Mouse (Mus musculus): ENCODE measurements around the gene Hs1bp3. TPM values are rescaled to one million over a fixed set of nuclear protein-coding genes. Genes with fewer than 3 reads are reported as not detected.

The Hs1bp3 gene
- total RNA-seq, 4 experiments from 2014 or later: 16.4 to 20.0 (median 18.7) TPM

DNA sequence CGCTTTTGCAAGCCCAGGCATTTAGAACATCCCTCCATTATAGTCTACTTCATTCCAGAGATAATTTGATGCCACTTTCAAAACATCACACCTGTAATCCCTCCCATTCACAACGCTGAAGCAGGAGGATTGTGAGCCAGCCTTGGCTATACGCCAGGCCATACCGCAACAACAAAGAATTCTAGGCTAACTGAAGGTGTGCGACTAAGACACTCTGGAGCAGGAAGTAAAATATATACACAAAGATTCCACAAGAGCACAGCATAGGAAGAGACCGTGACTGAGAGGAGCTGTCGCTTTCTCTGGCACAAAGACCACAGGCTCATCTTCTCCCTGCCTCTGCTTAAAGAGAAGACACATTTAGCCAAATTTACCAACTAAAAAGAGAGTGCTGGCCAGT is 49.2 kb downstream of the Hs1bp3 start:
- DNase-seq (ENCODE audit: low spot score in 2 of 2): no peak

DNA sequence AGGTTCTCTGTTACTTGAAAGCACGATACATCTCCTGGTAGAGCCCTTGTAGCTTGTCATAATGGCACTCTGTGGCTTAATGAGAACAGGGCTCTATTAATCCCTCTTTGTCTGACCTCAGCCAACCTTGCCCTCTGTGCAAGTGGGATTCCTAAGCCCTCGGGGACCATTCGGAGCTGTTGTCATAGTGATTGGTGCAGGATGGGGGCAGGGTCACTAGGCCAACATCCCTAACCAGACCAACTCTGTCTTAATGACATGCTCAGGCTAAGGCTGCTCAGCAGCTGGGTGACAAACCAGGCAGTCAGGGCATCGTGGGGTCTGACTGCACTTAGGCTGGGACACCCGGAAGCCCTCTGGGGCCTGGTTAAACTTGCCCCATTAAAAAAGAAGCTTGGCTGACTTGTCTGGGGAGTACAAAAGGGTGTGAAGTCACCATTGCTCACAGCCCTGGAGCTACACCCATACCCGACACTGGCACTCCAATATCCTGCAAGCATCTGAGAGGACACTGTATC is 51.1 kb downstream of the Hs1bp3 start:
- DNase-seq (ENCODE audit: low spot score in 2 of 2): peak; percentile 56 to 80

- DNase-seq (ENCODE audit: low spot score in 2 of 2): no peak
These were observed 52.1 kb downstream of the Hs1bp3 start for GRCm38 (mm10) chr12:8365336-8365735.

DNA sequence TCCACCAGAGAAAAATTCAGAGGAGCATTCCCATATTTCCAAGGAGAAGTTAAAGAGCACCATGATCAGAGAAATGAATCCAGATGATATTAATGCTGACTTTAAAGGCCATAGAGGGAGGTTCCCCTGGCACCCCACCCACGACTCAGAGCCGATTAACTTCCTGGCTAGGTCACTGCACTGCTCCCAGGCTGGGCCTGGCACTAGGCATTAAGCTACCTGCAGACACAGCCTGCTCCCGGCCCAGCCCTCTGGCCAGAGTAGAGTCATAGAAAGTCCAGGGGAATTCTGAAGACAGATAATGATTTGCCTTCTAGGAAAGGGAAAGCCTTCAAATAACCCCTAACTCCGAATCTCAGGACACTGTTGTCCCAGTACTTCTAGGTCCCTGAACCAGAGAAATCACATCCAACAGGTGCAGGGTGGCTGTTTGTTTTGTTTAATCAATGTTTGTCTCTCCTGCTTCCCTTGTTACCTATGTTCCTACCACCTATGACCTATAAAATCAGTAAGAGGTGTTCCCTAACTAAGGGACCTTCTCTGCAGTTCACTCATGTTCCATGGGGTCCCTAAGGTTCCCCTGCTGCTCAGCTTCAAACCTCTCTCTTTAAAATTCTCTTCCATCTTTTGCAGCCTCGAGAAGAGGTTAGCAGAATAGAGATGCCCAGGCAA is 52.8 kb downstream of the Hs1bp3 start:
- DNase-seq (ENCODE audit: low spot score in 2 of 2): no peak

- no peak for DNase-seq (ENCODE audit: low spot score in 2 of 2)
These were observed 53.5 kb downstream of the Hs1bp3 start for GRCm38 (mm10) chr12:8366688-8367087.

GRCm38 (mm10) chr12:8371746-8372510 is 58.7 kb downstream of the Hs1bp3 start:
- DNase-seq (ENCODE audit: low spot score in 2 of 2): no peak

DNA sequence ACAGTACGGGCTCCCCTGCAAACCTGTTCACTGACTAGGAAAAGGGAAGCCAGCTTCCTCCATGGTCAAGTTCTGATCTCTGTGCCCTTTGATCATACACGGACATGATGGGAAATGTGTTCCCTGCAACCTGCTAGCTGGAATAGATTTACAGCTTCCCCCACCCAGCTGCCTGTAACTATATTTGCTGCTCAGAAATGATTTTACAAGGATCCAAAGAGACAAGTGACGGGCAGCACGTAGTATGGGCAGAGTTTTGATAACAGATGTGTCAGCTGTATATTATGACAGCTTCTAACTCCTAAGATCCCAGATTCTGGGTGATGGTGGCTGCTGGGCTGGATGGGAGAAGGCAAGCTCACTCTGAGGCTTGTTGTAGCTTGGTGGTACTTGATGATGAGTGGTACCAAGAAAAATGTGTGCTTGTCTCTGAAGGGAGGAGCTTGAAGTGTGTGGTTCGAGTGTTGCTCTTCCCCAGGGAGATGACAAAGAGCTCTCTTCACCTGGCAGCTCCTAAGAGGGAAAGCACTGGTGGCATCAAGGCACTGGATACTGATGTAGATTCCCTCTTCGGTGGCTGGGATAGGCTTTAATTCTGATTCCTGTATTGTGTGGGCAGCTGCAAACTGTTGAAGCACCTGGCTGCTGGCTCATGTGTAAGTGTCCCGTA is 59.4 kb downstream of the Hs1bp3 start:
- no peak for DNase-seq (ENCODE audit: low spot score in 2 of 2)

GRCm38 (mm10) chr12:8373741-8374140 is 60.5 kb downstream of the Hs1bp3 start:
- DNase-seq (ENCODE audit: low spot score in 2 of 2): no peak

DNA sequence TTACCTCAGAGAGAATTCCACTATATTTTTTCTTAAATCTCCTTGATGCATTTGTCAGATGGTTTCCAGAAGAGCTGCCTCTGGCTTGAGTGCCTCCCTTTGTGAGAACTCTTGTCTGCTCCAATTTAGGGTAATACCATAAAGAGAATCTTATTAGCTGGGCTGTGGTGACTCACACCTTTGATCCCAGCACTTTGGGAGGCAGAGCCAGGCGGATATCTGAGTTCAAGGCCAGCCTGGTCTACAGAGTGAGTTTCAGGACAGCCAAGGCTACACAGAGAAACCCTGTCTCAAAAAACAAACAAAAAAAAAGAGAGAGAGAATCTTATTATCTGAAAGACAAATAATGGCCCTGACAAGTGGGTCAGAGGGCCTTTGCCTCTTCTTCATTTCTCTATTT is 63.9 kb downstream of the Hs1bp3 start:
- DNase-seq (ENCODE audit: low spot score in 2 of 2): no peak

DNA sequence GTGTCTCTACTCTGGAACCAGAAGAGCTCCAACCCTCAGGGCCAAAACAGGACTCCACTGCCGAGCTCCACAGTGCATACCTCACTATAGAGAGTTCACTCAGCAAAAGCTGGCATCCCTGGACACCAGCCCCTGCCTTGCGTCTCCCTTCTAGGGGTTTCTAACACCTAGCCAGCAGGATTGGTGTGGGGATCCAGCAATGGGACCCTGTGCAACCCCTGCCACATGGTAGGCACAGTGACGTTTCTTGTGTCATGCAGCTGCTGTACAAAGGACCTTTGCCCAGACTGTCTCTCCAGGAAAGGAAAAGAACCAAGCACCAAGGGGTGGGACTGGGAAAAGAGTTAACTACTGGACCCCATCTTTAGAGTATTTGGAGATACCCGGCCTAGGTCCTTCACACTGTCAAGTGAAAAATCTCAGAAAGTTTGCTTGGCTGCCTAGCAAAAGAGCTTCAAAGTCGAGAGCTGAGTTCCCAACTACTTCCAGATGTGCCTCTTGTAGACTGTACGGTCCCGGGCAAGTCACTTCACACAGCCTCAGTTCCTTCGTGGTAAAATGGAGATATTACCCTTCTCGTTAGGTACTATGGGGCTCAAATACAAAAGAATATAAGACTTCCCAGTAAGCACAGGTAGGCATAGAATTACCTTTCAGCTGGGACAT is 64.9 kb downstream of the Hs1bp3 start:
- DNase-seq (ENCODE audit: low spot score in 2 of 2): no peak

GRCm38 (mm10) chr12:8379795-8380521 is 66.7 kb downstream of the Hs1bp3 start:
- DNase-seq (ENCODE audit: low spot score in 2 of 2): peak in 1 of 2 experiments; percentile 29

- no peak for DNase-seq (ENCODE audit: low spot score in 2 of 2)
These were observed 67.7 kb downstream of the Hs1bp3 start for GRCm38 (mm10) chr12:8380944-8381343.

DNA sequence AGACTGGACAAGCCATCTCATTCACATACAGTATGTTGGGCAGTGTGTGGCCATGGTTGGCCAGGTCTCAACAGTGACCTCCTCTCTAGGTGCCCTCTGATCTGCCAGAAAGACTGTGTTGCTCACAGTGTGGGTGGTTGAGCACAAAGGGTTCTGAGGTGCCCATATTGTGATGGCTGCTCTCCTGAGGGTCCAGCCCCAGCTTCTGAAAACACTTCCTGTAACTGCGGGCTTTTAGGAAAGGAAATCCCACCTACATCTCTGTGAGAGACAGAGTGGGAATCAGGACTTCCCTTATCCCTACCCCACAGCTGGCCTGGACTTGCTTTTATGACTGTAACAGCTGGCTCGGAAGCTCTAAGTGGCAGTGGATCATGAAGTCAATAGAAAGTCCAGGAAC is 68.7 kb downstream of the Hs1bp3 start:
- DNase-seq (ENCODE audit: low spot score in 2 of 2): no peak

DNA sequence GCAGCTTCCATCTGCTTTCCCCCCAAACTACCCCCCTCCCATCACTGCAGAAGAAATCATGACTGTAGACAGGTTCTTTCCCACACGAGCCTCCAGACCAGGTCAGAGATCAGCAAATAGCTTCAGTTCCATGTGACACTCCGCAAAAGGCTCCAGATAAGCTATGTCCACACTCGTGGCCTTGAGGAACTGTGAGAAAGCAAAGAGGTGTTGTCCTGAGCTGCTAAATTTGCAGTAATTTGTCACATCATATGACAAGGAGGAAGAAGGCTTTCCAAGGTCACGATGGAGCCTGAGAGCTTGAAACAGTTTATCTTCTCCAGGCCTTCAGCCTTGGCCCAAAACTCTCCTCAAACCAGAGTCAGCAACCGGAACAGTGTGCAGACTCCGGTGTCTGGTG is 70.6 kb downstream of the Hs1bp3 start:
- DNase-seq (ENCODE audit: low spot score in 2 of 2): no peak

DNA sequence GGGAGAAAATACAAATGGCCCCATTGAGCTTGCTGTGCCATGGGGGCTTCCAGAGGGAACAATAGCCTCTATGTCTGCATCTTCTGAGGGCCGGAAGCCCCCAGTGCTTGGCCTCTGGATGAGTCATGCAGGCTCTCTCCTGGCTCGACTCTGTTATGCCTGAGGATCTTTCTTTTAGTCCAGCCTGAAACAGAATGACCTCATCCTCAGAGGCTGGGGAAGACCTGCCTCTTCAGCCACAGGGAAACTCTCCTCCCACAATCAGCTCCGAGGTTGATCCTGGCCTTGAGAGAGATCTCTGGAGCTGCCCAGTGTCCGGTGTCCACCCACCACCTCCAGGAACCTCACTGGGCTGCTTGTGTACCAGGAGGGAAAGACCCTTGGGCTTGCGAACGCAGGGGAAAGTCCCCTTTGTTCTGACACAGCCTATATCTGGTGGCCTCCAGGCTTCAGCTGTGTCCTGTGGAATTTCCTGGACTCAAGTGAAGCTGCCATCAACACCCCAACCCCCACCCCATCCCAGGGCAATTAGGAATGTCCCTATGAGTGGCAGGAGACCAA is 73.3 kb downstream of the Hs1bp3 start:
- DNase-seq (ENCODE audit: low spot score in 2 of 2): no peak

- no peak for DNase-seq (ENCODE audit: low spot score in 2 of 2)
These were observed 74.0 kb downstream of the Hs1bp3 start for GRCm38 (mm10) chr12:8387281-8387680.

- DNase-seq (ENCODE audit: low spot score in 2 of 2): peak in 1 of 2 experiments; percentile 26
These were observed 75.5 kb downstream of the Hs1bp3 start for GRCm38 (mm10) chr12:8388529-8389414.

- no peak for DNase-seq (ENCODE audit: low spot score in 2 of 2)
These were observed 80.0 kb downstream of the Hs1bp3 start for GRCm38 (mm10) chr12:8393226-8393625.

Measured in layer of hippocampus, adult 8-10 months (tissue).